Mouse (Mus musculus): ENCODE data around the gene CK137956. TPM values are rescaled to one million over a fixed set of nuclear protein-coding genes. Genes with fewer than 3 reads are reported as not detected.

CK137956 gene
- polyA plus RNA-seq (2021; fragmentation: Nextera tagmentation): 0.25 and 0.35 TPM in 2 replicates
- long read RNA-seq, experiment 1, partial matches to known transcripts: 1 of 1 reads
- long read RNA-seq, experiment 1, other reads (novel, unspliced or antisense): 0 of 1 reads
- long read RNA-seq, experiment 2, partial matches to known transcripts: 1 of 1 reads
- long read RNA-seq, experiment 2, other reads (novel, unspliced or antisense): 0 of 1 reads

DNA sequence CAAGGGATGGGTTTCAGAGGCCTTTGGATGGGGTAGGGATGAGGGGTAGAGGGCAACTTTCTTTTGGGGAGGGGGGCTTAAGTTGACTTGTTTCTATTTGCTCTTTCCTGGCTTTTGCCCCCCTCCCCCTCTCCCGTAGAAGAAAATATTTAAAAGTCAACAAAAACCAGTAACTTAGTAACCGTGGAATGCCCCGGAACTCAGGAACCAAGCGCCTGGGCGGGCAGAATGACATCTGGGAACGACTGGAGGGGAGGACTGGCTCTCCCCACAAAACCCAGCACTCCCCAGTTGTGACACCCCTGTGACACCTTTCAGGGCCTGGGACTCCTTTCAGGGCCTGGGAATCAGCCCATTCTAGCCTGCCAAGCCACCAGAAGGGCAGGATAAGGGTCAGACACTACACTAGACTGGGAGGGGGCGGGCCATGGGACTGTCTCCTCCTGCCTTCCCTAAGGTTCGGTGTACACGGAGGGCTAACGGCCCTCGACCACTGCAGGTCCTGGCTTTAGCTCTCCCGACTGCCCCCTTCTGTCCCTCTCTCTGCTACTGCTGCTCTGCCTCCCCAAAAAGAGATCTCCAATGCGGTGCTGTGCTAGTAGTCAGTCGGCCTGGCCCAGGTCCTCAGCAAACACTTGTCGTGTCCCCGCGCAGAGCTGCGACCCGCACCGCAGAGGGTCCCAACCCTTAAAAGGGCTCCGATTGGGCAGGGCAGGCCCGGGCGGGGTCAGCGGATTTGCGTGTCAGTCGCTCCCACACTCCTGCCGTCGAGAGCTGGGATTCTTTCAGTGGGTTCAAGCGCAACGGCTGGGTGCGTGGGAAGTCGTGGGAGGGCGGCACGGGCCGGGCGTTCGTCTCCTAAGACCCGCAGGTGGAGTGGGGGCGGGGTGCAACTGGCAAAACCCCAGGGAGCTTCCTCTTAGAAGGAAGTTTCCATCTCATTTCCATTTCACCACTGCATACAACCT is at the start of gene CK137956:
CK137956 (minus strand) TSS at position 51 of the 968 bp plus-strand sequence.

DNA sequence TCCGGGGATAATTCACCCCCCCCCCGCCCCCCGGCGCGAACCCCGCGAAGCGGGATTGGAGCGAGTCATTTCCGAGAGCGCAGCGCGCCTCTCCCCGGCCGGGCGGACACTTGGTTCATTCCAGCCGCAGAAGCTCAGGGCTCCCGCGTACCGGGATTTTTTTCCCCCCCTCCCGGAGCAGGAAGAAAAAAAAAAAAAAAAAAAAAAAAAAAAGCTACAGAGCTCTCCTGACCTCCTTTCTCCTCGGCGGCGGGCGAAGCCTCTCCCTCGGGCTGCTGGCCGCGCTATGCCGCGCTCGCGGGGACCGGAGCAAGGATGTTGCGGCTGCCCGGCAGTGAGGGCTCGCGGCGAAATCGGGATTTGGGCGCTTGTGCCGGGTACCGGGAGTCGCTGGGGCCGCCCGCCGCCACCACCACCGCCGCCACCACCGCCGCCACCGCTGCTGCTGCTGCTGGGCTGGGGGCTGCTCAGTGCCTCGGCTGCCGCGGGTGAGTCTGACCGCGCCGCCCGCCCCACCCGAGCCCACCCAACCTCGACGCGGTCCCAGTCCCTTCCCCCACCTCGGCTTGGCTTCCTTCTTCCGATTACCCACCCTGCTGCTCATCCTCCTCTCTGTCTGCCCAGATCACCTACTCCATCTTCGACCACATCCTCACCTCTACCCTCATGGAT is 17.2 kb upstream of the CK137956 start, which contains the start of gene Csmd2:
Csmd2 (plus strand) TSS at position 74 of the 672 bp plus-strand sequence.

Other genes with a start within 250 kb of the CK137956 start
- gene Csmd2, start 16.9 kb upstream of the CK137956 start, polyA plus RNA-seq (2021; fragmentation: Nextera tagmentation): 2.8 and 3.6 TPM in 2 replicates

All from layer of hippocampus, adult 6 months (tissue).